Mouse (Mus musculus): ENCODE results near the gene Olfr1044. TPM values are rescaled to one million over a fixed set of nuclear protein-coding genes. Genes with fewer than 3 reads are reported as not detected.

Gene Olfr1044
- polyA plus RNA-seq, 2 experiments = not detected

DNA sequence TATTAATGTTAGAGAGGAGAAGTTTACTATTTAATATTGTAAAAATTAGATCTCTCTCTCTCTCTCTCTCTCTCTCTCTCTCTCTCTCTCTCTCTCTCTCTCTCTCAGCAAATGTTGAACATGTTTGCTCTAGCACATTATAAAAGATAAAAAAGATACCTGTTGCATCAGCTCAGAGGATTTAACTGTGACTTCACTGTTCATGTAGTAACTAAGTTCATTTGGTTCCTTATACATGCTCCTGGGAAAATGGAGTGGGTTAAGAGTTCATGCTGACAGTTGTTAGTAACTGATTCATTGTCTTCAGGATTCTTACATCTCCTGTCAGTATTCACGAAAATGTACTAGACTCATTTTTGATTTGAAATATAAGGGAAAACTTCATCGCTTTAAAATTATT lies 10.2 kb downstream of the Olfr1044 start, which contains the start of gene Olfr1043:
TSS of gene Olfr1043 (minus strand) at position 101 of the 400 bp plus-strand sequence.
- no peak for ATAC-seq (ENCODE audit: low FRiP score, low read depth)

DNA sequence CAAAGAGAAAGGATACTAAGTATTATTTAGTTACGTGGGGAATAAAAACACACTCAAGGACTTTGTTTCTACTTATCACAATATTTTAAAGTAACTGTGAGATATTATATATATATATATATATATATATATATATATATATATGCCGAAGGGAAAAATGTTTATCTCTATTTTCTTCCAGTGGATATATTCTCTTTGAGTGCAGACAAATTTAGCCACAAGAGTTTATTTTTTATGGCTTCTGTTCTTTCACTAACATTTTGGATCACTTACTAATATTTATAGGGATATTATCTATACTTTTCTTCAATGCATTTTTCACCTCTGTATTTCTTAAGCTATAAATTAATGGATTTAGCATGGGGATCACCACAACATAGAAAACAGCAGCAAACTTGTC lies 15.9 kb downstream of the Olfr1044 start, which contains the start of gene Olfr1042:
TSS of gene Olfr1042 (minus strand) at position 101 of the 400 bp plus-strand sequence.
- Histone ChIP-seq H3K27me3 (ENCODE audit: control insufficient read depth, insufficient read depth, low read length) (no peaks in the 10 kb centered on the region), H3K4me3 (replicated peaks; ENCODE audit: low read length) (no peak within 1 kb of the TSS), H3K4me2 (replicated peaks; ENCODE audit: low read depth, low read length, severe bottlenecking) (no peak within 1 kb of the TSS), H3K9me3 (ENCODE audit: control insufficient read depth, low read length) (no peaks in the 10 kb centered on the region), H3K27ac (replicated peaks; ENCODE audit: low read depth, low read length) (no peak within 1 kb of the TSS), H3K4me1 (ENCODE audit: control insufficient read depth, insufficient read depth, low read length) (no peaks in the 10 kb centered on the region), H3K9ac (ENCODE audit: low read depth, low read length, severe bottlenecking) (no peak within 1 kb of the TSS), H3K36me3 (ENCODE audit: control insufficient read depth, insufficient read depth, low read length) (no peaks in the 10 kb centered on the region)
- ATAC-seq (ENCODE audit: low FRiP score, low read depth) (no peak), DNase-seq (ENCODE audit: low spot score) (no peak)
- WGBS = 80% methylated on average over 2 of the region's 2 CpGs
- no peak for TF ChIP-seq POLR2A (IDR thresholded peaks at IDR 0.05; ENCODE audit: borderline replicate concordance, extremely low read depth, insufficient read depth, insufficient read length)

More for the DNA sequence above, 10.2 kb downstream of the Olfr1044 start, which contains the start of gene Olfr1043:
- Histone ChIP-seq H3K9me3 (ENCODE audit: control insufficient read depth, low read length) (no peaks in the 10 kb centered on the region), H3K4me2 (replicated peaks; ENCODE audit: low read depth, low read length, severe bottlenecking) (no peak within 1 kb of the TSS), H3K27me3 (ENCODE audit: control insufficient read depth, insufficient read depth, low read length) (no peaks in the 10 kb centered on the region), H3K4me1 (ENCODE audit: control insufficient read depth, insufficient read depth, low read length) (no peaks in the 10 kb centered on the region), H3K27ac (replicated peaks; ENCODE audit: low read depth, low read length) (no peak within 1 kb of the TSS), H3K36me3 (ENCODE audit: control insufficient read depth, insufficient read depth, low read length) (no peaks in the 10 kb centered on the region), H3K4me3 (replicated peaks; ENCODE audit: low read length) (no peak within 1 kb of the TSS), H3K9ac (ENCODE audit: low read depth, low read length, severe bottlenecking) (no peak within 1 kb of the TSS)
- TF ChIP-seq POLR2A (IDR thresholded peaks at IDR 0.05; ENCODE audit: borderline replicate concordance, extremely low read depth, insufficient read depth, insufficient read length) = no peak
- DNase-seq (ENCODE audit: low spot score) = no peak
- WGBS = 84% methylated on average over 2 of the region's 2 CpGs

DNA sequence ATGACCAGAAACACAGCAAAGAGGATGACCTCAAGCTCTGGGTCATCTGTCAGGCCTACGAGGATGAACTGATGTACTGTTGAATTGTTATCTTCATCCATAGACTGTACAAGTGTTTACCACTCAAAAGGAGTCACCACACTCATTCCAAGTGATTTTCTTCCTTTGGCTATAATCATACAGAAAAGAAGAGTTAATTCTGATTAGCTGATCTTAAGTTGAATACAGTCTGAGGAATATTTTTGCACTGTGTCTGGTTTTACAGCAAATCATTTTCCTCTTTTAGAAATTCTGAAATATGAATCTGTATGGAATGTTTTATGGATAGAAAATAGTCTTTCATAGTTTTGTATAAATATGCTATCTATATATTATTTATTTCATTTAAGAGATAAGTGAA lies 31.0 kb downstream of the Olfr1044 start, which contains the start of gene Olfr1040:
TSS of gene Olfr1040 (minus strand) at position 101 of the 400 bp plus-strand sequence.
- Histone ChIP-seq H3K4me3 (replicated peaks; ENCODE audit: low read length) (no peak within 1 kb of the TSS), H3K9me3 (ENCODE audit: control insufficient read depth, low read length) (no peaks in the 10 kb centered on the region), H3K9ac (ENCODE audit: low read depth, low read length, severe bottlenecking) (no peak within 1 kb of the TSS), H3K27ac (replicated peaks; ENCODE audit: low read depth, low read length) (no peak within 1 kb of the TSS), H3K27me3 (ENCODE audit: control insufficient read depth, insufficient read depth, low read length) (no peaks in the 10 kb centered on the region), H3K4me1 (ENCODE audit: control insufficient read depth, insufficient read depth, low read length) (no peaks in the 10 kb centered on the region), H3K36me3 (ENCODE audit: control insufficient read depth, insufficient read depth, low read length) (no peaks in the 10 kb centered on the region), H3K4me2 (replicated peaks; ENCODE audit: low read depth, low read length, severe bottlenecking) (no peak within 1 kb of the TSS)
- ATAC-seq (ENCODE audit: low FRiP score, low read depth) (no peak), DNase-seq (ENCODE audit: low spot score) (no peak)
- WGBS = 75% methylated on average over 1 of the region's 1 CpGs
- no peak for TF ChIP-seq POLR2A (IDR thresholded peaks at IDR 0.05; ENCODE audit: borderline replicate concordance, extremely low read depth, insufficient read depth, insufficient read length)

DNA sequence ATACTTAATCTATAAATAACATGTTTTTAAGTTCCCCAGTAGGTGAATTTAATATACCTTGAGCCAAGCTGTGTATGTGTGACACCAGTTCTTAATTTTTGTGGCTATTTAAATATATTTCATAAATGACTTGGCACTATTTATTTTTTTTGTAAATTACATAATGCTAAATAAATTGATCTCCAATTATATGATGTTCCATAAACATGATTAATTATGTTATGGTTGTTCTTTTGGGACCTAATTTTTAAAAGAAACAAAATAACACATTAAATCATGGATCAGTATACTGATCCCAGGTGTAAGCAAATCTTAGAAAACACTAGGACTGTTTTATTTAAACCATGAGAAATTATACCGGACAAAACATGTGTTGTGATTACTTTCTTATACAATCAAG lies 41.8 kb downstream of the Olfr1044 start, which contains the start of gene Olfr1039:
TSS of gene Olfr1039 (minus strand) at position 101 of the 400 bp plus-strand sequence.
- H3K9me3 ChIP-seq (ENCODE audit: control insufficient read depth, low read length) = no peaks in the 10 kb centered on the region
- 93% methylated on average over 1 of the region's 1 CpGs for WGBS
- no peak for TF ChIP-seq POLR2A (IDR thresholded peaks at IDR 0.05; ENCODE audit: borderline replicate concordance, extremely low read depth, insufficient read depth, insufficient read length)

More for the DNA sequence above, 41.8 kb downstream of the Olfr1044 start, which contains the start of gene Olfr1039:
- Histone ChIP-seq H3K27me3 (ENCODE audit: control insufficient read depth, insufficient read depth, low read length) (no peaks in the 10 kb centered on the region), H3K27ac (replicated peaks; ENCODE audit: low read depth, low read length) (no peak within 1 kb of the TSS), H3K4me1 (ENCODE audit: control insufficient read depth, insufficient read depth, low read length) (no peaks in the 10 kb centered on the region), H3K4me2 (replicated peaks; ENCODE audit: low read depth, low read length, severe bottlenecking) (no peak within 1 kb of the TSS), H3K4me3 (replicated peaks; ENCODE audit: low read length) (no peak within 1 kb of the TSS), H3K9ac (ENCODE audit: low read depth, low read length, severe bottlenecking) (no peak within 1 kb of the TSS), H3K36me3 (ENCODE audit: control insufficient read depth, insufficient read depth, low read length) (no peaks in the 10 kb centered on the region)
- no peak for ATAC-seq (ENCODE audit: low FRiP score, low read depth)
- no peak for DNase-seq (ENCODE audit: low spot score)

Other genes starting within 250 kb of the Olfr1044 start
- 0.01 TPM in 1 of 2 replicates, not detected in the other for gene Olfr1028, start 227.4 kb downstream of the Olfr1044 start, polyA plus RNA-seq (2012; rRNA removed)
- gene Olfr1028, start 227.4 kb downstream of the Olfr1044 start, polyA plus RNA-seq (2014; fragmentation: Nextera tagmentation; extraction: Ambion mirVana) = not detected in 2 replicates
- not detected in 2 replicates for gene Olfr1029, start 203.9 kb downstream of the Olfr1044 start, polyA plus RNA-seq (2012; rRNA removed)
- not detected in 2 replicates for gene Olfr1029, start 203.9 kb downstream of the Olfr1044 start, polyA plus RNA-seq (2014; fragmentation: Nextera tagmentation; extraction: Ambion mirVana)
- not detected in 2 replicates for gene Olfr1030, start 198.5 kb downstream of the Olfr1044 start, polyA plus RNA-seq (2012; rRNA removed)
- gene Olfr1030, start 198.5 kb downstream of the Olfr1044 start, polyA plus RNA-seq (2014; fragmentation: Nextera tagmentation; extraction: Ambion mirVana) = not detected in 2 replicates
- gene Olfr1031, start 187.5 kb downstream of the Olfr1044 start, polyA plus RNA-seq (2012; rRNA removed) = not detected in 2 replicates
- gene Olfr1031, start 187.5 kb downstream of the Olfr1044 start, polyA plus RNA-seq (2014; fragmentation: Nextera tagmentation; extraction: Ambion mirVana) = not detected in 2 replicates
- gene Olfr1032, start 172.3 kb downstream of the Olfr1044 start, polyA plus RNA-seq (2012; rRNA removed) = not detected in 2 replicates
- gene Olfr1032, start 172.3 kb downstream of the Olfr1044 start, polyA plus RNA-seq (2014; fragmentation: Nextera tagmentation; extraction: Ambion mirVana) = not detected in 2 replicates
- gene Olfr1033, start 157.2 kb downstream of the Olfr1044 start, polyA plus RNA-seq (2012; rRNA removed) = 0.67 and 0.73 TPM in 2 replicates
- gene Olfr1033, start 157.2 kb downstream of the Olfr1044 start, polyA plus RNA-seq (2014; fragmentation: Nextera tagmentation; extraction: Ambion mirVana) = 0.39 and 1.1 TPM in 2 replicates
- gene Olfr1034, start 132.0 kb downstream of the Olfr1044 start, polyA plus RNA-seq (2012; rRNA removed) = 0.12 and 0.13 TPM in 2 replicates
- not detected in 2 replicates for gene Olfr1034, start 132.0 kb downstream of the Olfr1044 start, polyA plus RNA-seq (2014; fragmentation: Nextera tagmentation; extraction: Ambion mirVana)
- gene Olfr1036, start 103.8 kb downstream of the Olfr1044 start, polyA plus RNA-seq (2012; rRNA removed) = not detected in 2 replicates
- gene Olfr1036, start 103.8 kb downstream of the Olfr1044 start, polyA plus RNA-seq (2014; fragmentation: Nextera tagmentation; extraction: Ambion mirVana) = not detected in 2 replicates
- gene Olfr1037, start 90.4 kb downstream of the Olfr1044 start, polyA plus RNA-seq (2012; rRNA removed) = not detected in 2 replicates
- gene Olfr1037, start 90.4 kb downstream of the Olfr1044 start, polyA plus RNA-seq (2014; fragmentation: Nextera tagmentation; extraction: Ambion mirVana) = not detected in 2 replicates
- gene Olfr1039, start 41.9 kb downstream of the Olfr1044 start, polyA plus RNA-seq (2012; rRNA removed) = not detected in 2 replicates
- not detected in 2 replicates for gene Olfr1039, start 41.9 kb downstream of the Olfr1044 start, polyA plus RNA-seq (2014; fragmentation: Nextera tagmentation; extraction: Ambion mirVana)
- not detected in 2 replicates for gene Olfr1040, start 31.1 kb downstream of the Olfr1044 start, polyA plus RNA-seq (2012; rRNA removed)
- gene Olfr1040, start 31.1 kb downstream of the Olfr1044 start, polyA plus RNA-seq (2014; fragmentation: Nextera tagmentation; extraction: Ambion mirVana) = not detected in 2 replicates
- gene Olfr1042, start 16.0 kb downstream of the Olfr1044 start, polyA plus RNA-seq (2012; rRNA removed) = not detected in 2 replicates
- not detected in 2 replicates for gene Olfr1042, start 16.0 kb downstream of the Olfr1044 start, polyA plus RNA-seq (2014; fragmentation: Nextera tagmentation; extraction: Ambion mirVana)
- gene Olfr1043, start 10.3 kb downstream of the Olfr1044 start, polyA plus RNA-seq (2012; rRNA removed) = not detected in 2 replicates
- not detected in 2 replicates for gene Olfr1043, start 10.3 kb downstream of the Olfr1044 start, polyA plus RNA-seq (2014; fragmentation: Nextera tagmentation; extraction: Ambion mirVana)
- not detected in 2 replicates for gene Olfr52, start 7.9 kb upstream of the Olfr1044 start, polyA plus RNA-seq (2012; rRNA removed)
- gene Olfr52, start 7.9 kb upstream of the Olfr1044 start, polyA plus RNA-seq (2014; fragmentation: Nextera tagmentation; extraction: Ambion mirVana) = not detected in 2 replicates
- gene Olfr1045, start 25.2 kb upstream of the Olfr1044 start, polyA plus RNA-seq (2012; rRNA removed) = not detected in 2 replicates
- gene Olfr1045, start 25.2 kb upstream of the Olfr1044 start, polyA plus RNA-seq (2014; fragmentation: Nextera tagmentation; extraction: Ambion mirVana) = not detected in 2 replicates
- gene Olfr1046, start 41.5 kb upstream of the Olfr1044 start, polyA plus RNA-seq (2012; rRNA removed) = not detected in 2 replicates
- gene Olfr1046, start 41.5 kb upstream of the Olfr1044 start, polyA plus RNA-seq (2014; fragmentation: Nextera tagmentation; extraction: Ambion mirVana) = not detected in 2 replicates
- gene Olfr1047, start 53.6 kb upstream of the Olfr1044 start, polyA plus RNA-seq (2012; rRNA removed) = not detected in 2 replicates
- not detected in 2 replicates for gene Olfr1047, start 53.6 kb upstream of the Olfr1044 start, polyA plus RNA-seq (2014; fragmentation: Nextera tagmentation; extraction: Ambion mirVana)
- gene Olfr1048, start 62.5 kb upstream of the Olfr1044 start, polyA plus RNA-seq (2012; rRNA removed) = not detected in 2 replicates
- not detected in 2 replicates for gene Olfr1048, start 62.5 kb upstream of the Olfr1044 start, polyA plus RNA-seq (2014; fragmentation: Nextera tagmentation; extraction: Ambion mirVana)
- gene Olfr1049, start 80.5 kb upstream of the Olfr1044 start, polyA plus RNA-seq (2012; rRNA removed) = not detected in 2 replicates
- gene Olfr1049, start 80.5 kb upstream of the Olfr1044 start, polyA plus RNA-seq (2014; fragmentation: Nextera tagmentation; extraction: Ambion mirVana) = not detected in 2 replicates
- gene Olfr1051, start 101.3 kb upstream of the Olfr1044 start, polyA plus RNA-seq (2012; rRNA removed) = not detected in 2 replicates
- not detected in 2 replicates for gene Olfr1051, start 101.3 kb upstream of the Olfr1044 start, polyA plus RNA-seq (2014; fragmentation: Nextera tagmentation; extraction: Ambion mirVana)
- gene Olfr1052, start 114.6 kb upstream of the Olfr1044 start, polyA plus RNA-seq (2012; rRNA removed) = not detected in 2 replicates
- gene Olfr1052, start 114.6 kb upstream of the Olfr1044 start, polyA plus RNA-seq (2014; fragmentation: Nextera tagmentation; extraction: Ambion mirVana) = not detected in 2 replicates
- gene Olfr1053, start 137.5 kb upstream of the Olfr1044 start, polyA plus RNA-seq (2012; rRNA removed) = not detected in 2 replicates
- gene Olfr1053, start 137.5 kb upstream of the Olfr1044 start, polyA plus RNA-seq (2014; fragmentation: Nextera tagmentation; extraction: Ambion mirVana) = not detected in 2 replicates
- gene Olfr1054, start 157.6 kb upstream of the Olfr1044 start, polyA plus RNA-seq (2012; rRNA removed) = not detected in 2 replicates
- gene Olfr1054, start 157.6 kb upstream of the Olfr1044 start, polyA plus RNA-seq (2014; fragmentation: Nextera tagmentation; extraction: Ambion mirVana) = not detected in 2 replicates
- not detected in 2 replicates for gene Olfr1055, start 172.5 kb upstream of the Olfr1044 start, polyA plus RNA-seq (2012; rRNA removed)
- gene Olfr1055, start 172.5 kb upstream of the Olfr1044 start, polyA plus RNA-seq (2014; fragmentation: Nextera tagmentation; extraction: Ambion mirVana) = not detected in 2 replicates
- gene Olfr1056, start 184.6 kb upstream of the Olfr1044 start, polyA plus RNA-seq (2012; rRNA removed) = not detected in 2 replicates
- not detected in 2 replicates for gene Olfr1056, start 184.6 kb upstream of the Olfr1044 start, polyA plus RNA-seq (2014; fragmentation: Nextera tagmentation; extraction: Ambion mirVana)
- not detected in 2 replicates for gene Olfr1057, start 200.6 kb upstream of the Olfr1044 start, polyA plus RNA-seq (2012; rRNA removed)
- not detected in 2 replicates for gene Olfr1057, start 200.6 kb upstream of the Olfr1044 start, polyA plus RNA-seq (2014; fragmentation: Nextera tagmentation; extraction: Ambion mirVana)
- not detected in 2 replicates for gene Olfr1058, start 210.7 kb upstream of the Olfr1044 start, polyA plus RNA-seq (2012; rRNA removed)
- not detected in 2 replicates for gene Olfr1058, start 210.7 kb upstream of the Olfr1044 start, polyA plus RNA-seq (2014; fragmentation: Nextera tagmentation; extraction: Ambion mirVana)
- gene Olfr1061, start 236.2 kb upstream of the Olfr1044 start, polyA plus RNA-seq (2012; rRNA removed) = not detected in 2 replicates
- gene Olfr1061, start 236.2 kb upstream of the Olfr1044 start, polyA plus RNA-seq (2014; fragmentation: Nextera tagmentation; extraction: Ambion mirVana) = not detected in 2 replicates
- not detected in 2 replicates for gene Olfr1062, start 248.9 kb upstream of the Olfr1044 start, polyA plus RNA-seq (2012; rRNA removed)
- not detected in 2 replicates for gene Olfr1062, start 248.9 kb upstream of the Olfr1044 start, polyA plus RNA-seq (2014; fragmentation: Nextera tagmentation; extraction: Ambion mirVana)

Measured in limb, embryonic 14.5 days (tissue).